Mouse (Mus musculus) MEL (cell line): Measurements from ENCODE around the gene Cdkl5. TPM values are rescaled to one million over a fixed set of nuclear protein-coding genes. Genes with fewer than 3 reads are reported as not detected.

Source experiments
- DNase-seq: peaks from one replicate; pipeline ENCODE4 v3.0.0; 2011; ENCODE audit warnings: low read depth, low spot score
- H3K27ac ChIP-seq: 2 replicates; pipeline ENCODE4 v1.5.1; 2012; ENCODE audit warnings: low read depth, mild to moderate bottlenecking, control low read depth, low read length, moderate library complexity; ENCODE audit not compliant: control insufficient read depth
- H3K27me3 ChIP-seq, 2 experiments: fragments of 150-350 bp in 1 of 2; sonication (generic) in 1 of 2; 2 replicates each; pipeline ENCODE4 v1.6.1; 2012; ENCODE audit warnings: low read length in 2 of 2, mild to moderate bottlenecking in 2 of 2, improper control_type of control experiment in 1 of 2, moderate library complexity in 1 of 2; ENCODE audit not compliant: insufficient read depth in 2 of 2, control insufficient read depth in 1 of 2
- H3K36me3 ChIP-seq, 2 experiments: 2 replicates each; pipeline ENCODE4 v1.6.1; 2012 to 2014; ENCODE audit warnings: low read length in 2 of 2, improper control_type of control experiment in 1 of 2, inconsistent platforms in 1 of 2, mild to moderate bottlenecking in 1 of 2; ENCODE audit not compliant: insufficient read depth in 2 of 2, control insufficient read depth in 1 of 2
- H3K4me1 ChIP-seq, 2 experiments: fragments of 150-350 bp in 1 of 2; sonication (generic) in 1 of 2; 2 replicates each; pipeline ENCODE4 v1.6.1; 2012; ENCODE audit warnings: low read length in 2 of 2, improper control_type of control experiment in 1 of 2, mild to moderate bottlenecking in 1 of 2; ENCODE audit not compliant: insufficient read depth in 2 of 2, control insufficient read depth in 1 of 2
- H3K4me3 ChIP-seq, 2 experiments: fragments of 150-350 bp in 1 of 2; sonication (generic) in 1 of 2; 2 replicates each; pipeline ENCODE4 v1.5.1; 2012; ENCODE audit warnings: low read depth in 2 of 2, low read length in 2 of 2, mild to moderate bottlenecking in 2 of 2, moderate library complexity in 2 of 2, control low read depth in 1 of 2, improper control_type of control experiment in 1 of 2; ENCODE audit not compliant: control insufficient read depth in 1 of 2, insufficient read depth in 1 of 2
- H3K79me2 ChIP-seq: 2 replicates; pipeline ENCODE4 v1.6.1; 2012; ENCODE audit warnings: mild to moderate bottlenecking, low read length, moderate library complexity; ENCODE audit not compliant: control insufficient read depth, poor library complexity, insufficient read depth
- H3K9ac ChIP-seq: 2 replicates; pipeline ENCODE4 v1.6.1; 2012; ENCODE audit warnings: low read depth, mild to moderate bottlenecking, control low read depth, low read length, moderate library complexity; ENCODE audit not compliant: control insufficient read depth, poor library complexity, severe bottlenecking
- H3K9me3 ChIP-seq: fragments of 150-350 bp; sonication (generic); replicated peaks from 2 replicates; pipeline ENCODE4 v1.6.1; 2012; ENCODE audit warnings: mild to moderate bottlenecking, low read length, improper control_type of control experiment, moderate library complexity; ENCODE audit not compliant: insufficient read depth
- CHD1 ChIP-seq: IDR thresholded peaks from 2 replicates; pipeline ENCODE4 v1.6.1; 2012; ENCODE audit warnings: low read depth, mild to moderate bottlenecking, inconsistent platforms, low read length, improper control_type of control experiment
- CHD2 ChIP-seq: IDR thresholded peaks from 2 replicates; pipeline ENCODE4 v1.6.1; 2011; ENCODE audit warnings: low read length, improper control_type of control experiment
- E2F4 ChIP-seq: IDR thresholded peaks from 2 replicates; pipeline ENCODE4 v1.6.1; 2011; ENCODE audit warnings: low read depth, low read length, improper control_type of control experiment, borderline replicate concordance
- ELF1 ChIP-seq: IDR thresholded peaks from 2 replicates; pipeline ENCODE4 v1.6.1; 2014; ENCODE audit warnings: low read depth, mild to moderate bottlenecking, inconsistent platforms, low read length, improper control_type of control experiment, moderate library complexity
- EP300 ChIP-seq, 2 experiments: IDR thresholded peaks; 2 replicates each; pipeline ENCODE4 v1.6.1; 2011; ENCODE audit warnings: improper control_type of control experiment in 2 of 2, low read length in 2 of 2, low read depth in 1 of 2, mild to moderate bottlenecking in 1 of 2
- ETS1 ChIP-seq: IDR thresholded peaks from 2 replicates; pipeline ENCODE4 v1.6.1; 2012; ENCODE audit warnings: low read depth, mild to moderate bottlenecking, inconsistent platforms, low read length, improper control_type of control experiment, moderate library complexity
- GATA1 ChIP-seq: IDR thresholded peaks from 2 replicates; pipeline ENCODE4 v1.6.1; 2011; ENCODE audit warnings: low read depth, low read length, improper control_type of control experiment
- JUND ChIP-seq: IDR thresholded peaks from 2 replicates; pipeline ENCODE4 v1.6.1; 2011; ENCODE audit warnings: low read depth, mild to moderate bottlenecking, improper control_type of control experiment, low read length
- KAT2A ChIP-seq: conservative IDR thresholded peaks from 2 replicates; pipeline ENCODE4 v1.6.1; 2012; ENCODE audit warnings: low read depth, low read length, improper control_type of control experiment, inconsistent platforms
- MAFK ChIP-seq: IDR thresholded peaks from 2 replicates; pipeline ENCODE4 v1.6.1; 2011; ENCODE audit warnings: low read depth, mild to moderate bottlenecking, low read length, improper control_type of control experiment, borderline replicate concordance
- MXI1 ChIP-seq: IDR thresholded peaks from 2 replicates; pipeline ENCODE4 v1.6.1; 2011; ENCODE audit warnings: mild to moderate bottlenecking, low read depth, low read length, improper control_type of control experiment
- NRF1 ChIP-seq: IDR thresholded peaks from 2 replicates; pipeline ENCODE4 v1.6.1; 2014; ENCODE audit warnings: low read depth, mild to moderate bottlenecking, inconsistent platforms, low read length, improper control_type of control experiment, moderate library complexity; ENCODE audit not compliant: poor library complexity, insufficient read depth, severe bottlenecking
- POLR2AphosphoS2 ChIP-seq: IDR thresholded peaks from 2 replicates; pipeline ENCODE4 v1.6.1; 2011; ENCODE audit warnings: low read length, improper control_type of control experiment
- RCOR1 ChIP-seq: IDR thresholded peaks from 2 replicates; pipeline ENCODE4 v1.6.1; 2012; ENCODE audit warnings: low read depth, mild to moderate bottlenecking, inconsistent platforms, low read length, improper control_type of control experiment
- SIN3A ChIP-seq: IDR thresholded peaks from 2 replicates; pipeline ENCODE4 v1.6.1; 2012; ENCODE audit warnings: low read length, improper control_type of control experiment, inconsistent platforms
- TBP ChIP-seq: IDR thresholded peaks from 2 replicates; pipeline ENCODE4 v1.8.0; 2011; ENCODE audit warnings: low read depth, low read length, improper control_type of control experiment
- UBTF ChIP-seq: IDR thresholded peaks from 2 replicates; pipeline ENCODE4 v1.6.1; 2012; ENCODE audit warnings: low read depth, mild to moderate bottlenecking, inconsistent platforms, low read length, improper control_type of control experiment, moderate library complexity, borderline replicate concordance; ENCODE audit not compliant: insufficient read depth
- USF2 ChIP-seq, 2 experiments: IDR thresholded peaks; 2 replicates each; pipeline ENCODE4 v1.6.1; 2011 to 2012; ENCODE audit warnings: improper control_type of control experiment in 2 of 2, low read length in 2 of 2, borderline replicate concordance in 1 of 2, inconsistent platforms in 1 of 2, low read depth in 1 of 2, mild to moderate bottlenecking in 1 of 2; ENCODE audit not compliant: insufficient read depth in 1 of 2
- ZMIZ1 ChIP-seq: IDR thresholded peaks from 2 replicates; pipeline ENCODE4 v1.6.1; 2012; ENCODE audit warnings: low read depth, mild to moderate bottlenecking, inconsistent platforms, low read length, improper control_type of control experiment, moderate library complexity
- ZNF384 ChIP-seq: IDR thresholded peaks from 2 replicates; pipeline ENCODE4 v1.6.1; 2012; ENCODE audit warnings: low read depth, mild to moderate bottlenecking, inconsistent platforms, low read length, improper control_type of control experiment
- polyA plus RNA-seq, 2 experiments: library from polyadenylated mRNA; stranded (reverse) in 1 of 2; unstranded in 1 of 2; fragments of >175 nt in 1 of 2; fragments of >200 nt in 1 of 2; gene quantifications; 2 replicates each; pipeline versions ENCODE4 v1.2.1 to v1.2.4; 2012; ENCODE audit warnings: low replicate concordance in 2 of 2, low read depth in 1 of 2; ENCODE audit not compliant: insufficient read length in 2 of 2, insufficient read depth in 1 of 2, missing spikeins in 1 of 2
- total RNA-seq: library from RNA; depleted of rRNA; stranded (reverse); fragments of 300-350 nt; gene quantifications from 2 replicates; pipeline ENCODE4 v1.2.3, GENCODE M21; 2012

Cdkl5 gene
- total and polyA plus RNA-seq, 3 experiments, result 1.7 to 2.8 TPM; not detected in 1

- peak overlapping the region; percentile 91 for H3K9ac ChIP-seq
- peak; percentile 93 for DNase-seq
- no peaks in the 10 kb centered on the region for H3K9me3 ChIP-seq
- H3K36me3 ChIP-seq, result peaks cover 0 to 6% of the 10 kb centered on the region in 2 experiments; a peak in 2 of 4 replicates
- no peaks in the 10 kb centered on the region; the same call in 1 of the 2 replicates for H3K79me2 ChIP-seq
- H3K4me3 ChIP-seq, result peak overlapping the region; percentile 51 to 81
- peak overlapping the region; percentile 70; the same call in 1 of the 2 replicates for H3K27ac ChIP-seq
- H3K27me3 ChIP-seq, result no peaks in the 10 kb centered on the region; a peak in 1 of 4 replicates
- H3K4me1 ChIP-seq, result no peaks in the 10 kb centered on the region
- TF ChIP-seq ELF1 (peak; percentile 68), ZNF384 (peak; percentile 64), UBTF (no peak), CHD2 (no peak), ETS1 (no peak), KAT2A (no peak; the same call in 1 of the 2 replicates), JUND (no peak), POLR2AphosphoS2 (no peak), ZMIZ1 (no peak), CHD1 (no peak), MXI1 (peak; percentile 31; the same call in 1 of the 2 replicates), SIN3A (peak; percentile 80), NRF1 (0 out of 2 replicates have a peak, but pooled peaks have one; percentile 7), E2F4 (peak; percentile 92), GATA1 (peak; percentile 78), TBP (peak; percentile 100), MAFK (peak; percentile 98), USF2 (IDR thresholded peaks at IDR 0.05; ENCODE audit: borderline replicate concordance in 1 of 2, insufficient read depth in 1 of 2, low read depth in 1 of 2, low read length in 2 of 2) (no peak), EP300 (IDR thresholded peaks at IDR 0.05; ENCODE audit: low read depth in 1 of 2, low read length in 2 of 2) (peak in 1 of 2 experiments; percentile 3; a peak in 1 of 4 replicates), RCOR1 (no peak)
These were observed 228.9 kb downstream of the Cdkl5 start for GRCm38 (mm10) chrX:160765389-160766232.
